Mouse (Mus musculus) macrophage (primary cell): ENCODE data around the gene Mmp9. TPM values are rescaled to one million over a fixed set of nuclear protein-coding genes. Genes with fewer than 3 reads are reported as not detected.

Experiments used
- H3K27ac ChIP-seq: fragments of 350-480 bp; formaldehyde crosslinking; 2 replicates; pipeline ENCODE4 v1.9.0; 2021
- H3K36me3 ChIP-seq: fragments of 350-480 bp; formaldehyde crosslinking; 2 replicates; pipeline ENCODE4 v1.9.0; 2021; ENCODE audit errors: inconsistent target
- H3K4me3 ChIP-seq: fragments of 350-480 bp; formaldehyde crosslinking; 2 replicates; pipeline ENCODE4 v1.9.0; 2021; ENCODE audit errors: inconsistent target
- H3K79me2 ChIP-seq: fragments of 350-480 bp; formaldehyde crosslinking; 2 replicates; pipeline ENCODE4 v1.9.0; 2021; ENCODE audit errors: inconsistent target
- WGBS: methylation state at CpG from one replicate; pipeline ENCODE4 v1.1.7; 2026; ENCODE audit warnings: inconsistent platforms; ENCODE audit not compliant: missing documents; 5-methylcytosine and 5-hydroxymethylcytosine counted together
- polyA plus RNA-seq: library from polyadenylated mRNA; stranded (reverse); fragments of 250-400 nt; gene quantifications from 3 replicates; pipeline ENCODE4 v1.2.4, GENCODE M21; 2018; ENCODE audit warnings: inconsistent platforms
- total RNA-seq, 78 experiments: library from RNA; depleted of rRNA; stranded (reverse); fragments of 250-400 nt; gene quantifications; 1 replicate in 9 of 78; 2 replicates in 24 of 78; 3 replicates in 43 of 78; 4 replicates in 2 of 78; pipeline ENCODE4 v1.2.4; 2018; ENCODE audit warnings: inconsistent platforms in 56 of 78

Mmp9 gene
- under 1 TPM in 4 of 26 experiments, not detected in 22; 0.22 to 0.55 (median 0.39) TPM for total RNA-seq (2018; cell fraction: chromatin; rRNA removed)
- 1 to 10 TPM in 2 of 26 experiments, under 1 TPM in 24; 0.10 to 1.1 (median 0.53) TPM for total RNA-seq (2018; cell fraction: cytosol; rRNA removed)
- total RNA-seq (2018; cell fraction: nucleus; rRNA removed), result 1 to 10 TPM in 6 of 26 experiments, under 1 TPM in 16, not detected in 4; 0.22 to 2.8 (median 0.58) TPM
- 0.22 to 2.2 TPM (median 0.77 TPM) in 3 replicates for polyA plus RNA-seq

- Histone ChIP-seq H3K36me3 (no peaks in the 10 kb centered on the region), H3K4me3 (no peak within 1 kb of the TSS), H3K79me2 (no peaks in the 10 kb centered on the region), H3K27ac (no peak within 1 kb of the TSS)
- WGBS, result 13% methylated on average over 10 of the region's 10 CpGs
These were observed at the start of gene Mmp9 for GRCm38 (mm10) chr2:164940140-164940830. Mmp9 (plus strand) TSS chr2:164940780.

GRCm38 (mm10) chr2:164891056-164891834, 49.3 kb upstream of the Mmp9 start:
- 93% methylated on average over 11 of the region's 13 CpGs for WGBS
- Histone ChIP-seq H3K4me3 (no peak overlapping the region), H3K27ac (no peak overlapping the region), H3K79me2 (no peaks in the 10 kb centered on the region), H3K36me3 (peaks cover 99% of the 10 kb centered on the region)

GRCm38 (mm10) chr2:164891908-164892695, 48.5 kb upstream of the Mmp9 start:
- no peaks in the 10 kb centered on the region for H3K79me2 ChIP-seq
- no peak overlapping the region for H3K4me3 ChIP-seq
- H3K27ac ChIP-seq, result no peak overlapping the region
- H3K36me3 ChIP-seq, result peaks cover 95% of the 10 kb centered on the region
- WGBS, result 94% methylated on average over 15 of the region's 15 CpGs

GRCm38 (mm10) chr2:164892696-164893216, 47.8 kb upstream of the Mmp9 start:
- no peak overlapping the region for H3K27ac ChIP-seq
- H3K4me3 ChIP-seq, result no peak overlapping the region
- peaks cover 94% of the 10 kb centered on the region for H3K36me3 ChIP-seq
- WGBS, result 94% methylated on average over 6 of the region's 6 CpGs
- no peaks in the 10 kb centered on the region for H3K79me2 ChIP-seq

- 85% methylated on average over 5 of the region's 5 CpGs for WGBS
- H3K4me3 ChIP-seq, result no peak overlapping the region
- H3K27ac ChIP-seq, result no peak overlapping the region
- no peaks in the 10 kb centered on the region for H3K79me2 ChIP-seq
- H3K36me3 ChIP-seq, result peaks cover 94% of the 10 kb centered on the region
These were observed 46.5 kb upstream of the Mmp9 start for GRCm38 (mm10) chr2:164894048-164894447.

GRCm38 (mm10) chr2:164894644-164895043, 45.9 kb upstream of the Mmp9 start:
- Histone ChIP-seq H3K79me2 (no peaks in the 10 kb centered on the region), H3K4me3 (no peak overlapping the region)
- WGBS, result 100% methylated on average over 1 of the region's 1 CpGs

GRCm38 (mm10) chr2:164895885-164896284, 44.7 kb upstream of the Mmp9 start:
- Histone ChIP-seq H3K27ac (no peak overlapping the region), H3K79me2 (no peaks in the 10 kb centered on the region), H3K36me3 (peaks cover 94% of the 10 kb centered on the region), H3K4me3 (no peak overlapping the region)
- WGBS, result 97% methylated on average over 6 of the region's 6 CpGs

More at GRCm38 (mm10) chr2:164894644-164895043, 45.9 kb upstream of the Mmp9 start:
- Histone ChIP-seq H3K27ac (no peak overlapping the region), H3K36me3 (peaks cover 94% of the 10 kb centered on the region)

GRCm38 (mm10) chr2:164898008-164898407, 42.6 kb upstream of the Mmp9 start:
- no peak overlapping the region for H3K27ac ChIP-seq
- WGBS, result 95% methylated on average over 7 of the region's 7 CpGs
- H3K4me3 ChIP-seq, result no peak overlapping the region
- H3K79me2 ChIP-seq, result no peaks in the 10 kb centered on the region
- peaks cover 93% of the 10 kb centered on the region for H3K36me3 ChIP-seq

- Histone ChIP-seq H3K27ac (no peak overlapping the region), H3K36me3 (peaks cover 90% of the 10 kb centered on the region), H3K4me3 (no peak overlapping the region), H3K79me2 (no peaks in the 10 kb centered on the region)
- 93% methylated on average over 15 of the region's 15 CpGs for WGBS
These were observed 41.5 kb upstream of the Mmp9 start for GRCm38 (mm10) chr2:164899034-164899433.

- H3K27ac ChIP-seq, result no peak overlapping the region
- peaks cover 90% of the 10 kb centered on the region for H3K36me3 ChIP-seq
- no peaks in the 10 kb centered on the region for H3K79me2 ChIP-seq
- no peak overlapping the region for H3K4me3 ChIP-seq
- WGBS, result 93% methylated on average over 16 of the region's 16 CpGs
These were observed 40.7 kb upstream of the Mmp9 start for GRCm38 (mm10) chr2:164899723-164900459.

GRCm38 (mm10) chr2:164901380-164901779, 39.2 kb upstream of the Mmp9 start:
- WGBS, result 91% methylated on average over 11 of the region's 13 CpGs
- Histone ChIP-seq H3K79me2 (no peaks in the 10 kb centered on the region), H3K27ac (no peak overlapping the region), H3K36me3 (peaks cover 90% of the 10 kb centered on the region), H3K4me3 (no peak overlapping the region)

- no CpG with 5 or more reads among the region's 1 CpGs for WGBS
- Histone ChIP-seq H3K36me3 (peaks cover 95% of the 10 kb centered on the region), H3K4me3 (no peak overlapping the region), H3K79me2 (no peaks in the 10 kb centered on the region), H3K27ac (no peak overlapping the region)
These were observed 37.1 kb upstream of the Mmp9 start for GRCm38 (mm10) chr2:164903496-164903895.

GRCm38 (mm10) chr2:164906071-164906470, 34.5 kb upstream of the Mmp9 start:
- 98% methylated on average over 4 of the region's 4 CpGs for WGBS
- no peak overlapping the region for H3K27ac ChIP-seq

More at GRCm38 (mm10) chr2:164906071-164906470, 34.5 kb upstream of the Mmp9 start:
- Histone ChIP-seq H3K79me2 (peaks cover 21% of the 10 kb centered on the region), H3K4me3 (no peak overlapping the region), H3K36me3 (peaks cover 77% of the 10 kb centered on the region)
